Mouse (Mus musculus) left cerebral cortex, adult 2 months (tissue): ENCODE measurements at regions not wholly inside any gene's neighbourhood (a gene's known extent, or its start where the extent isn't known, plus 50 kb on each side); places are given as distances from the start of the nearest gene placed in this dataset.

Experiments
- DNase-seq, 2 experiments: peaks; one replicate each; pipeline ENCODE4 v3.0.0; 2021 to 2022; ENCODE audit warnings: low spot score in 2 of 2, mixed read lengths in 1 of 2; ENCODE audit errors: extremely low spot score in 1 of 2
- H3K27ac ChIP-seq: fragments of 200-600 bp; 2 replicates; pipeline ENCODE4 v1.8.1; 2022
- H3K4me3 ChIP-seq: fragments of 200-600 bp; 2 replicates; pipeline ENCODE4 v1.8.1; 2022
- CTCF ChIP-seq: fragments of 200-600 bp; IDR thresholded peaks from 2 replicates; pipeline ENCODE4 v1.8.1; 2022; ENCODE audit warnings: antibody characterized with exemption, mild to moderate bottlenecking, moderate library complexity
- intact Hi-C: fragments of 180-260 bp; cut with DNase I; formaldehyde crosslinking; loops from one replicate; pipeline ENCODE4 v1.15.1; 2025

GRCm38 (mm10) chr4:105557396-105557795 is 232.3 kb upstream of the Gm12728 start:
- intact Hi-C loops, result no loop called here
- no peak overlapping the region for H3K4me3 ChIP-seq
- no peak overlapping the region for H3K27ac ChIP-seq
- TF ChIP-seq CTCF, result no peak
- DNase-seq, result no peak

- intact Hi-C loops, result no loop called here
- Histone ChIP-seq H3K4me3 (no peak overlapping the region), H3K27ac (no peak overlapping the region)
- no peak for TF ChIP-seq CTCF
- DNase-seq, result no peak
Observed at GRCm38 (mm10) chr4:105560055-105560454, 229.6 kb upstream of the Gm12728 start.

GRCm38 (mm10) chr4:105560781-105561180 is 228.9 kb upstream of the Gm12728 start:
- intact Hi-C loops, result no loop called here
- no peak for DNase-seq

GRCm38 (mm10) chr4:105561611-105562010 is 228.1 kb upstream of the Gm12728 start:
- Histone ChIP-seq H3K4me3 (no peak overlapping the region), H3K27ac (no peak overlapping the region)
- TF ChIP-seq CTCF, result no peak
- no peak for DNase-seq
- intact Hi-C loops, result no loop called here

More at GRCm38 (mm10) chr4:105560781-105561180, 228.9 kb upstream of the Gm12728 start:
- no peak overlapping the region for H3K4me3 ChIP-seq
- no peak for TF ChIP-seq CTCF
- no peak overlapping the region for H3K27ac ChIP-seq

- no peak for DNase-seq
- intact Hi-C loops, result no loop called here
- H3K4me3 ChIP-seq, result no peak overlapping the region
- H3K27ac ChIP-seq, result no peak overlapping the region
- no peak for TF ChIP-seq CTCF
Observed at GRCm38 (mm10) chr4:105565796-105566195, 223.9 kb upstream of the Gm12728 start.

- Histone ChIP-seq H3K4me3 (no peak overlapping the region), H3K27ac (no peak overlapping the region)
- no peak for DNase-seq
- TF ChIP-seq CTCF, result no peak
- intact Hi-C loops, result no loop called here
Observed at GRCm38 (mm10) chr4:105566513-105567457, 222.9 kb upstream of the Gm12728 start.

- Histone ChIP-seq H3K27ac (no peak overlapping the region), H3K4me3 (no peak overlapping the region)
- intact Hi-C loops, result no loop called here
- no peak for TF ChIP-seq CTCF
- DNase-seq, result no peak
Observed at GRCm38 (mm10) chr4:105569671-105570070, 220.0 kb upstream of the Gm12728 start.

- Histone ChIP-seq H3K4me3 (no peak overlapping the region), H3K27ac (no peak overlapping the region)
- intact Hi-C loops, result no loop called here
- TF ChIP-seq CTCF, result no peak
- no peak for DNase-seq
Observed at GRCm38 (mm10) chr4:105575550-105575949, 214.1 kb upstream of the Gm12728 start.

- no peak overlapping the region for H3K4me3 ChIP-seq
- no peak for TF ChIP-seq CTCF
- no peak for DNase-seq
- no peak overlapping the region for H3K27ac ChIP-seq
- intact Hi-C loops, result no loop called here
Observed at GRCm38 (mm10) chr4:105580987-105581386, 208.7 kb upstream of the Gm12728 start.

GRCm38 (mm10) chr4:105584329-105584925 is 205.2 kb upstream of the Gm12728 start:
- intact Hi-C loops, result no loop called here
- no peak for TF ChIP-seq CTCF
- no peak for DNase-seq
- no peak overlapping the region for H3K4me3 ChIP-seq
- H3K27ac ChIP-seq, result no peak overlapping the region

- TF ChIP-seq CTCF, result no peak
- no peak overlapping the region for H3K4me3 ChIP-seq
- no peak overlapping the region for H3K27ac ChIP-seq
- DNase-seq, result no peak
- intact Hi-C loops, result no loop called here
Observed at GRCm38 (mm10) chr4:105603661-105604060, 186.0 kb upstream of the Gm12728 start.

- Histone ChIP-seq H3K4me3 (no peak overlapping the region), H3K27ac (no peak overlapping the region)
- intact Hi-C loops, result no loop called here
- DNase-seq, result no peak
- no peak for TF ChIP-seq CTCF
Observed at GRCm38 (mm10) chr4:105604607-105605006, 185.1 kb upstream of the Gm12728 start.

- no peak for DNase-seq
- intact Hi-C loops, result no loop called here
- no peak for TF ChIP-seq CTCF
Observed at GRCm38 (mm10) chr4:105606731-105607130, 182.9 kb upstream of the Gm12728 start.

More at GRCm38 (mm10) chr4:105606731-105607130, 182.9 kb upstream of the Gm12728 start:
- H3K27ac ChIP-seq, result no peak overlapping the region
- H3K4me3 ChIP-seq, result no peak overlapping the region
